Mouse (Mus musculus) liver, embryonic 14.5 days (tissue): ENCODE measurements at regions not wholly inside any gene's neighbourhood (a gene's known extent, or its start where the extent isn't known, plus 50 kb on each side); places are given as distances from the start of the nearest gene placed in this dataset.

Experiments
- ATAC-seq: fragments of 200-750 bp; cut with Nextera tagmentation; 2 replicates; pipeline ENCODE4 v1.8.0; 2017; ENCODE audit warnings: moderate number of reproducible peaks, mild to moderate bottlenecking, moderate library complexity; ENCODE audit not compliant: insufficient read depth
- DNase-seq, 3 experiments: peaks; one replicate each; pipeline ENCODE4 v3.0.0-alpha.2; 2012 to 2013; ENCODE audit warnings: low read depth in 3 of 3, low spot score in 3 of 3
- H3K27ac ChIP-seq: fragments of 300-500 bp; sonication (generic); 2 replicates; pipeline ENCODE4 v1.5.1; 2014; ENCODE audit warnings: moderate library complexity, mild to moderate bottlenecking, control low read depth, inconsistent platforms
- H3K27me3 ChIP-seq: fragments of 300-500 bp; sonication (generic); 2 replicates; pipeline ENCODE4 v1.6.1; 2014; ENCODE audit warnings: mild to moderate bottlenecking, low read length, moderate library complexity; ENCODE audit not compliant: control insufficient read depth, insufficient read depth
- H3K36me3 ChIP-seq: fragments of 300-500 bp; sonication (generic); replicated peaks from 2 replicates; pipeline ENCODE4 v1.6.1; 2014; ENCODE audit warnings: low read depth; ENCODE audit not compliant: control insufficient read depth, insufficient read depth
- H3K4me1 ChIP-seq, 2 experiments: fragments of 200-500 bp in 1 of 2; fragments of 300-500 bp in 1 of 2; sonication (generic) in 1 of 2; replicated peaks; 2 replicates each; pipeline ENCODE4 v1.6.1; 2012 to 2014; ENCODE audit warnings: antibody characterized with exemption in 1 of 2, inconsistent platforms in 1 of 2, low read length in 1 of 2; ENCODE audit not compliant: control insufficient read depth in 2 of 2, insufficient read depth in 2 of 2
- H3K4me2 ChIP-seq: fragments of 300-500 bp; sonication (generic); 2 replicates; pipeline ENCODE4 v1.6.1; 2014; ENCODE audit warnings: low read depth, mild to moderate bottlenecking, control low read depth, moderate library complexity
- H3K4me3 ChIP-seq, 2 experiments: fragments of 200-500 bp in 1 of 2; fragments of 300-500 bp in 1 of 2; sonication (generic) in 1 of 2; 2 replicates each; pipeline ENCODE4 v1.5.1; 2012 to 2014; ENCODE audit warnings: low read depth in 2 of 2, low read length in 2 of 2, mild to moderate bottlenecking in 2 of 2, control low read depth in 1 of 2, inconsistent platforms in 1 of 2, moderate library complexity in 1 of 2; ENCODE audit not compliant: insufficient read depth in 1 of 2
- H3K9ac ChIP-seq: fragments of 300-500 bp; sonication (generic); replicated peaks from 2 replicates; pipeline ENCODE4 v1.6.1; 2014; ENCODE audit warnings: mild to moderate bottlenecking, control low read depth, moderate library complexity
- H3K9me3 ChIP-seq: fragments of 300-500 bp; sonication (generic); 2 replicates; pipeline ENCODE4 v1.6.1; 2016; ENCODE audit warnings: low read length, mixed read lengths; ENCODE audit not compliant: control insufficient read depth
- CTCF ChIP-seq: IDR thresholded peaks from 2 replicates; pipeline ENCODE4 v1.5.1; 2016; ENCODE audit warnings: antibody characterized with exemption, low read depth, control low read depth
- EP300 ChIP-seq: IDR thresholded peaks from 2 replicates; pipeline ENCODE4 v1.6.1; 2016; ENCODE audit warnings: antibody characterized with exemption, low read depth
- WGBS: fragments of 180-500 bp; shearing (Covaris S2); extraction: QIAGEN DNeasy Blood & Tissue Kit; methylation state at CpG from one replicate; pipeline ENCODE4 v1.1.7; 2014; ENCODE audit not compliant: insufficient replicate concordance; 5-methylcytosine and 5-hydroxymethylcytosine counted together

- DNase-seq (no peak), ATAC-seq (no peak)
- no peaks in the 10 kb centered on the region for H3K4me1 ChIP-seq
- no peak for TF ChIP-seq CTCF
- TF ChIP-seq EP300 = no peak
- 65% methylated on average over 5 of the region's 5 CpGs for WGBS
- no peaks in the 10 kb centered on the region for H3K27me3 ChIP-seq
- H3K4me2 ChIP-seq = no peak overlapping the region
- H3K36me3 ChIP-seq = no peaks in the 10 kb centered on the region
- H3K27ac ChIP-seq = no peak overlapping the region
- no peaks in the 10 kb centered on the region for H3K9me3 ChIP-seq
- no peak overlapping the region for H3K9ac ChIP-seq
- H3K4me3 ChIP-seq = no peak overlapping the region
Observed at GRCm38 (mm10) chr14:25187715-25188114, 271.3 kb upstream of the Zmiz1 start.

GRCm38 (mm10) chr14:25189256-25189655, 269.7 kb upstream of the Zmiz1 start:
- no peak for ATAC-seq
- H3K27me3 ChIP-seq = no peaks in the 10 kb centered on the region

GRCm38 (mm10) chr14:25190680-25191270, 268.2 kb upstream of the Zmiz1 start:
- no peak overlapping the region for H3K4me2 ChIP-seq
- H3K36me3 ChIP-seq = no peaks in the 10 kb centered on the region
- no peaks in the 10 kb centered on the region for H3K27me3 ChIP-seq
- WGBS = 76% methylated on average over 10 of the region's 10 CpGs
- DNase-seq (no peak), ATAC-seq (no peak)
- no peaks in the 10 kb centered on the region for H3K9me3 ChIP-seq
- no peak overlapping the region for H3K4me3 ChIP-seq
- H3K27ac ChIP-seq = no peak overlapping the region
- no peaks in the 10 kb centered on the region for H3K4me1 ChIP-seq
- TF ChIP-seq EP300 (no peak), CTCF (no peak)
- H3K9ac ChIP-seq = no peak overlapping the region

More at GRCm38 (mm10) chr14:25189256-25189655, 269.7 kb upstream of the Zmiz1 start:
- DNase-seq = no peak
- H3K9me3 ChIP-seq = no peaks in the 10 kb centered on the region
- no peak overlapping the region for H3K27ac ChIP-seq
- 46% methylated on average over 5 of the region's 5 CpGs for WGBS
- no peaks in the 10 kb centered on the region for H3K4me1 ChIP-seq
- no peaks in the 10 kb centered on the region for H3K36me3 ChIP-seq
- H3K4me3 ChIP-seq = no peak overlapping the region
- TF ChIP-seq EP300 = no peak
- TF ChIP-seq CTCF = no peak
- H3K9ac ChIP-seq = no peak overlapping the region
- no peak overlapping the region for H3K4me2 ChIP-seq

GRCm38 (mm10) chr14:25196820-25197219, 262.2 kb upstream of the Zmiz1 start:
- Histone ChIP-seq H3K4me3 (no peak overlapping the region), H3K27me3 (no peaks in the 10 kb centered on the region), H3K27ac (no peak overlapping the region), H3K9ac (no peak overlapping the region), H3K4me2 (no peak overlapping the region), H3K4me1 (peaks cover 0 to 3% of the 10 kb centered on the region in 2 experiments; a peak in 1 of 4 replicates), H3K36me3 (no peaks in the 10 kb centered on the region), H3K9me3 (no peaks in the 10 kb centered on the region)
- no peak for DNase-seq
- no peak for TF ChIP-seq CTCF
- TF ChIP-seq EP300 = no peak
- WGBS = 57% methylated on average over 5 of the region's 5 CpGs
- ATAC-seq = no peak

GRCm38 (mm10) chr14:25199900-25200299, 259.1 kb upstream of the Zmiz1 start:
- no peaks in the 10 kb centered on the region for H3K9me3 ChIP-seq
- no peak overlapping the region for H3K9ac ChIP-seq
- ATAC-seq (no peak), DNase-seq (no peak)
- H3K27me3 ChIP-seq = no peaks in the 10 kb centered on the region
- peaks cover 0 to 3% of the 10 kb centered on the region in 2 experiments; a peak in 1 of 4 replicates for H3K4me1 ChIP-seq
- no peaks in the 10 kb centered on the region for H3K36me3 ChIP-seq
- H3K27ac ChIP-seq = no peak overlapping the region
- H3K4me3 ChIP-seq = no peak overlapping the region
- TF ChIP-seq EP300 = no peak
- 51% methylated on average over 3 of the region's 3 CpGs for WGBS
- H3K4me2 ChIP-seq = no peak overlapping the region
